Mouse (Mus musculus): ENCODE results near the gene Neu3.

Neu3 gene

GRCm38 (mm10) chr7:99828083-99828570, at the start of gene Neu3:
Gene Neu3, minus strand, starts transcription at chr7:99828417.
- DNase-seq (ENCODE audit: low spot score in 2 of 2): peak; percentile 97

- DNase-seq (ENCODE audit: low spot score in 2 of 2): peak; percentile 77 to 92
These were observed 48.1 kb upstream of the Neu3 start for GRCm38 (mm10) chr7:99876345-99876744.

- DNase-seq (ENCODE audit: low spot score in 2 of 2): no peak
These were observed 47.7 kb upstream of the Neu3 start for GRCm38 (mm10) chr7:99875891-99876290.

- DNase-seq (ENCODE audit: low spot score in 2 of 2): no peak
These were observed 45.7 kb upstream of the Neu3 start for GRCm38 (mm10) chr7:99873965-99874364.

GRCm38 (mm10) chr7:99869296-99869695, 41.1 kb upstream of the Neu3 start:
- DNase-seq (ENCODE audit: low spot score in 2 of 2): no peak

- no peak for DNase-seq (ENCODE audit: low spot score in 2 of 2)
These were observed 37.0 kb upstream of the Neu3 start for GRCm38 (mm10) chr7:99865219-99865618.

- DNase-seq (ENCODE audit: low spot score in 2 of 2): no peak
These were observed 36.2 kb upstream of the Neu3 start for GRCm38 (mm10) chr7:99864241-99865028.

- no peak for DNase-seq (ENCODE audit: low spot score in 2 of 2)
These were observed 35.1 kb upstream of the Neu3 start, which contains the start of gene Spcs2 for GRCm38 (mm10) chr7:99863362-99863761. Gene Spcs2, minus strand, starts transcription at chr7:99863462.

- peak; percentile 94 to 95 for DNase-seq (ENCODE audit: low spot score in 2 of 2)
These were observed 30.8 kb upstream of the Neu3 start, which contains the start of gene Xrra1 for GRCm38 (mm10) chr7:99858813-99859585. Gene Xrra1, plus strand, starts transcription at chr7:99859116.

GRCm38 (mm10) chr7:99858175-99858812, 30.1 kb upstream of the Neu3 start:
- no peak for DNase-seq (ENCODE audit: low spot score in 2 of 2)

GRCm38 (mm10) chr7:99856266-99856861, 28.1 kb upstream of the Neu3 start:
- no peak for DNase-seq (ENCODE audit: low spot score in 2 of 2)

- no peak for DNase-seq (ENCODE audit: low spot score in 2 of 2)
These were observed 26.1 kb upstream of the Neu3 start for GRCm38 (mm10) chr7:99854311-99854710.

- DNase-seq (ENCODE audit: low spot score in 2 of 2): no peak
These were observed 25.1 kb upstream of the Neu3 start for GRCm38 (mm10) chr7:99853350-99853749.

GRCm38 (mm10) chr7:99851618-99852017, 23.4 kb upstream of the Neu3 start:
- DNase-seq (ENCODE audit: low spot score in 2 of 2): no peak

- DNase-seq (ENCODE audit: low spot score in 2 of 2): no peak
These were observed 22.9 kb upstream of the Neu3 start for GRCm38 (mm10) chr7:99851121-99851520.

GRCm38 (mm10) chr7:99850534-99850933, 22.3 kb upstream of the Neu3 start:
- no peak for DNase-seq (ENCODE audit: low spot score in 2 of 2)

- no peak for DNase-seq (ENCODE audit: low spot score in 2 of 2)
These were observed 17.5 kb upstream of the Neu3 start for GRCm38 (mm10) chr7:99845533-99846236.

- no peak for DNase-seq (ENCODE audit: low spot score in 2 of 2)
These were observed 10.0 kb upstream of the Neu3 start for GRCm38 (mm10) chr7:99838241-99838640.

- DNase-seq (ENCODE audit: low spot score in 2 of 2): no peak
These were observed 9.3 kb upstream of the Neu3 start for GRCm38 (mm10) chr7:99837358-99838071.

- no peak for DNase-seq (ENCODE audit: low spot score in 2 of 2)
These were observed 8.6 kb upstream of the Neu3 start for GRCm38 (mm10) chr7:99836781-99837180.

Data from spleen, postnatal 4 days (tissue).